Mouse (Mus musculus) liver, embryonic 14.5 days (tissue): ENCODE results near the gene Oard1.

Experiments
- CTCF ChIP-seq: IDR thresholded peaks from 2 replicates; pipeline ENCODE4 v1.5.1; 2016; ENCODE audit warnings: antibody characterized with exemption, low read depth, control low read depth
- EP300 ChIP-seq: IDR thresholded peaks from 2 replicates; pipeline ENCODE4 v1.6.1; 2016; ENCODE audit warnings: antibody characterized with exemption, low read depth

GRCm38 (mm10) chr17:48447675-48448074 is 37.9 kb downstream of the Oard1 start:
- TF ChIP-seq CTCF, result no peak
- TF ChIP-seq EP300, result peak; percentile 64
